Mouse (Mus musculus): ENCODE measurements around the gene Gm20388. TPM values are rescaled to one million over a fixed set of nuclear protein-coding genes. Genes with fewer than 3 reads are reported as not detected.
"Not testable (repeated sequence)": the region's sequence is repeated elsewhere in the genome, so short reads cannot be mapped to it uniquely, and the experiment has no call there.

Gm20388 gene
- total RNA-seq, 1 experiment from 2014 or later = 18.4 TPM

DNA sequence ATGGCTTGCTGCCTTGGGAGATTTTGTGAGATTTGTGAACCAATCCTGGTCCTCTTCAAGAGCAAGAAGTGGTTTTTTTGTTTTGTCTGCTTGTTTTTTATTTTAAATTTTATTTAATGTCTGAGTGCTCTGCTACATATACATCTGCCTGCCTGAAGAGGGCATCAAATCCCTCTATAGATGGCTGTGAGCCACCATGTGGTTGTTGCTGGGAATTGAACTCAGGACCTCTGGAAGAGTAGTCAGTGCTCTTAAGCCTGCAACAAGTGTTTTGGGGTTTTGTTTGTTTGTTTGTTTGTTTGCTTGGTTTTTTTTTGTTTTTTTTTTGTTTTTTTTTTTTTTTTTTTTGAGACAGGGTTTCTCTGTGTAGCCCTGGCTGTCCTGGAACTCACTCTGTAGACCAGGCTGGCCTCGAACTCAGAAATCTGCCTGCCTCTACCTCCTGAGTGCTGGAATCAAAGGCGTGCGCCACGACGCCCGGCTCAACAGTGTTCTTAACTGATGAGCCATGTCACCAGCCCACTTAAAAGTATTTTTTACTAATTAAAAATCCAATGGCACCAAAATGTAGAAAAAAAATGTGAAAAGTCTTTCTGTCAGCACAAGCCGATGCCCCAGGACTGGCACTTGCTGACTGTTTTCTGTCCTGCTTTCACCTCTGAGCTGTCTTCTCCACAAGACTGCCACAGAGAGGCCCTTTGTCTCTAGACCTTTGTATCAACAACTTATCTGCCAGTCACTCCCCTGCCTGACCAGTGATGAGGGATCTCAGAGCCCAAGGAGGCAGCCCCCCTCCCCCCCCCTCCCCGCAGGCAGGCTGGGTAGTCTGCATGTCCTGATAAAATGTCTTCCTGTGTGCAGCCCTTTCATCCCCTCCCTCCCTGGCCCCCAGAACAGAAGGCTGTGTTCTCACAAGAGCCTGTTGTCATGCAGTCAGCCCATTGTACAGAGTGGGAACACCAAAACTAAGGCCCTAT lies 3505.6 kb downstream of the Gm20388 start:
- no peak for ATAC-seq (replicated peaks in 1 of 2; ENCODE audit: insufficient read depth in 1 of 2, low FRiP score in 2 of 2, low TSS enrichment in 1 of 2, low read depth in 1 of 2, poor library complexity in 2 of 2, severe bottlenecking in 2 of 2)

DNA sequence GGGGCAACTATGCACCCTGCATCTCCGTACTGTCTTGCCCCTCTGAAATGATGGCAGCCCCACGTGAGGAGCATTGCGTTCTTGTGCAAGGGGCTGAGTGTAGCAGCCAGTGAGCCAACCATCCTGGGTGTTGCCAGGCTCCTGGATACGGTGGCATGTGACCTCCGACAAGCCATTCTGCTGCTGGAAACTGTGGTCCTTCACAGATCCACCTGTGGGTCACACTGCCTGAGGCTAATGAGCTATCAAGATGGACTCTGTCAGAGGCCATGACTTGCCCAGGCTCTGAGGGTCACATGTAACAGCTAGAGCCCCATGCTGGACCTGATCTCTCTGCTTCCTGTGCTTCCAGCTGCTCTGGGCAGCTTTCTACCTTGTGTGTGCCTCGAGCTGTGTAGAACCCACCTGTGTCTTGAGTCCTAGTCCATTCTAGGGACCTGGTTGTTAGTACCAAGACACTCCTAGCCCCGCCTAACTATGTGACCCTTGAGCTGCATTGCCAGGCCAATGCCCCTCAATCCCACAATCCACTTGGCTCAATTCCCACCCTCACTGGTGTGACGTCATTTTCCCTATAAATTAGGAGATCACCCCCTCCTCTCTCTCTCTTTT lies 3506.4 kb downstream of the Gm20388 start:
- ATAC-seq (replicated peaks in 1 of 2; ENCODE audit: insufficient read depth in 1 of 2, low FRiP score in 2 of 2, low TSS enrichment in 1 of 2, low read depth in 1 of 2, poor library complexity in 2 of 2, severe bottlenecking in 2 of 2) = no peak

DNA sequence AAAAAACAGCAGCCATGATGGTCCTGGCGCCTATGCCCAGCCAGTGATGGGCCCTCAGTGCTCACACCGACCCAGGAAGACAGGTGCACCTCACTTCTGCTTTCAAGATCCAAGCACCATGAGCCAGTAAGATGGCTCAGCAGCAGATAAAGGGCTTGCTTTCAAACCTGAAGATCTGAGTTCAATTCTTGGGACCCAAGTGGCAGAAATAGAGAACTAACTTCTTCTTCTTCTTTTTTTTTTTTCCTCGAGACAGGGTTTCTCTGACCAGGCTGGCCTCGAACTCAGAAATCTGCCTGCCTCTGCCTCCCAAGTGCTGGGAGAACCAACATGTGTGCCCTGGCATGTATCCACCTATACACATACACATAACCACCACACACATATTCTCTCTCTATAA lies 3509.1 kb downstream of the Gm20388 start:
- ATAC-seq (replicated peaks in 1 of 2; ENCODE audit: insufficient read depth in 1 of 2, low FRiP score in 2 of 2, low TSS enrichment in 1 of 2, low read depth in 1 of 2, poor library complexity in 2 of 2, severe bottlenecking in 2 of 2) = no peak

DNA sequence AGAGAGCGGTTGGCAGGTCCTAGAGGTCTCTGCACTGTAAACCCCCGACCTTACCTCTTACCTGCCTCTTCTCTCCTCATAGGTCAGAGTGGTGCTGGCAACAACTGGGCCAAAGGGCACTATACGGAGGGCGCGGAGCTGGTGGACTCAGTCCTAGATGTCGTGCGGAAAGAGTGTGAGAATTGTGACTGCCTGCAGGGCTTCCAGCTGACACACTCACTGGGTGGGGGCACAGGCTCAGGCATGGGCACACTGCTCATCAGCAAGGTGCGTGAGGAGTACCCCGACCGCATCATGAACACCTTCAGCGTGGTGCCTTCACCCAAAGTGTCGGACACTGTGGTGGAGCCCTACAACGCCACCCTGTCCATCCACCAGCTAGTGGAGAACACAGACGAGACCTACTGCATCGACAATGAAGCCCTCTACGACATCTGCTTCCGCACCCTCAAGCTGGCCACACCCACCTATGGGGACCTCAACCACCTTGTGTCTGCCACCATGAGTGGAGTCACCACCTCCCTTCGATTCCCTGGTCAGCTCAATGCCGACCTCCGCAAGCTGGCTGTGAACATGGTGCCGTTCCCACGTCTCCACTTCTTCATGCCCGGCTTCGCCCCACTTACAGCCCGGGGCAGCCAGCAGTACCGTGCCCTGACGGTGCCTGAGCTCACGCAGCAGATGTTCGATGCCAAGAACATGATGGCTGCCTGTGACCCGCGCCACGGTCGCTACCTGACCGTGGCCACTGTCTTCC lies 3510.1 kb downstream of the Gm20388 start:
- no peak for ATAC-seq (replicated peaks in 1 of 2; ENCODE audit: insufficient read depth in 1 of 2, low FRiP score in 2 of 2, low TSS enrichment in 1 of 2, low read depth in 1 of 2, poor library complexity in 2 of 2, severe bottlenecking in 2 of 2)

DNA sequence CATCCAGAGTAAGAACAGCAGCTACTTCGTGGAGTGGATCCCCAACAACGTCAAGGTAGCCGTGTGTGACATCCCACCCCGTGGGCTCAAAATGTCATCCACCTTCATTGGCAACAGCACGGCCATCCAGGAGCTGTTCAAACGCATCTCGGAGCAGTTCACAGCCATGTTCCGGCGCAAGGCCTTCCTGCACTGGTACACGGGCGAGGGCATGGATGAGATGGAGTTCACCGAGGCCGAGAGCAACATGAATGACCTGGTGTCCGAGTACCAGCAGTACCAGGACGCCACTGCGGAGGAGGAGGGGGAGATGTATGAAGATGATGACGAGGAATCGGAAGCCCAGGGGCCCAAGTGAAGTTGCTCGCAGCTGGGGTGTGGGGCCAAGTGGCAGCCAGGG lies 3510.7 kb downstream of the Gm20388 start:
- no peak for ATAC-seq (replicated peaks in 1 of 2; ENCODE audit: insufficient read depth in 1 of 2, low FRiP score in 2 of 2, low TSS enrichment in 1 of 2, low read depth in 1 of 2, poor library complexity in 2 of 2, severe bottlenecking in 2 of 2)

DNA sequence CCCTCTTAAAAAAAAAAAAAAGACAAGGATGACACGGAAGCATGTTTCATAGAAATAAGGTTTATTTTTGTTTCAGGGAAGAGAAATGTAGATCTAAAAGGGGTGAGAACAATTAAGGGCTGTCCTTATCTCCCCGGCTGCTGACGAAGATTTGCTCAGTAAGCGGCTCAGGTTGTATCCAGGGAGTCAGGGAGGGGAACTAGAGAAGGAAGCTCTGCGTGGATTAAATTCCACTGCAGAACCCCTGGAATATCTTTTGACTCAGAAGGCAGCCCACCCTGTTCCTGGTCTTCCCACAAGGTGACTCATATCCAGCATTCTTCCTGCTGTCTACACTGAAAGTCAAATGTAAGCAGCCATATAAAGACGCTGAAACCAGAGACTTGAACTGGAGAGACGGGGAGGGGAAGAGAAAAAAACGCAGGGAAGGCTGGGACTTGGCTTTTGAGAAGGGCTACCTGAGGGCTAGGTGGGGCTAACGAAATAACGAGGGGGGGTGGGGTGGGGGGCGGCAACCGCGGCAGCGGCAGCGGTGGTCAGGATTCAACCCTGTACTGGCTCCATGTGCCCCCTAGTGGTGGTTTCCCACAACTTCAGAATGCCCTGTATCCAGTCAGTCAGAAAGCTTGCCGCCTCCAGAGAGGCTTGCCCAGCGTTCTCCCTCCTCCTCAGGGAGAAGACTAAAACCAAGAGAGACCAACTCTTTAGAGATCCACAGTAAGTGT lies 3511.6 kb downstream of the Gm20388 start:
- ATAC-seq (replicated peaks in 1 of 2; ENCODE audit: insufficient read depth in 1 of 2, low FRiP score in 2 of 2, low TSS enrichment in 1 of 2, low read depth in 1 of 2, poor library complexity in 2 of 2, severe bottlenecking in 2 of 2) = peak in 1 of 2 experiments; percentile 67; a peak in 1 of 4 replicates

DNA sequence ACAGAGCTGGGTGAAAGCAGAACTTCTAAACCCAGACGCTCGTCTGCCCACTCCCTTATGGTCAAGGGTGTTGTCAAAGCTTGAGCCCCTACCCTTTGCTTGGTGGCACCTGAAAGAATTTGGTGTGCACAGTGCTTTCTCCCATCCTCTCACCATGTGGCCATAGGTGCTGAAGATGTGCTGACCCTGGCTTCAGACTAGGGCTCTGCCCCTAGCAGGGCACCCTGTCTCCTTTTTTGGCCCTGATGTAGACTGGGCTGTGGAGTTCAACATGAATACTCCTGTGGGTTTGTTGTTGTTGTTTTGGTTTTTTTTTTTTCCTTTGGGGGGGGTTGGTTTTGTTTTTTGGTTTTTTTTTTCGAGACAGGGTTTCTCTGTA lies 3512.1 kb downstream of the Gm20388 start:
- ATAC-seq (replicated peaks in 1 of 2; ENCODE audit: insufficient read depth in 1 of 2, low FRiP score in 2 of 2, low TSS enrichment in 1 of 2, low read depth in 1 of 2, poor library complexity in 2 of 2, severe bottlenecking in 2 of 2) = no peak

DNA sequence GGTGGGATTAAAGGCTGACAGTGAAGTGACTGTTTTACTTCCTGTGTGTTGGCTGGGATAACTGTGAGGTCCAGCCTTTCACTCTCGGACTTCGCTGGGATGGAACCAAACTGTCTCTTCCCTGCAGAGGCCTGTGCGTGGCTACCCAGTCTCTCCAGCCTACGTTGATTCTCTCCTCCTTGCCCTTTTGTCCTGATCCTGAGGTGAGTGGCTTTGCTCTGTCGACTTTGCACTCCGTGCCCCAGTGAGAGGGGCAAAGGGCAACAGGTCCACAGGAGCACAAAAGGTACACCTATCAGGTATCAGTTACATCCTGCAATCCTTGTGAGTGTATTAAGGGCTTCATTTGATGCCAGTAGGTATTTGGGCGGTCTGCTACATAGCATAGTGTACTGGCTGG lies 3512.8 kb downstream of the Gm20388 start, which contains the start of gene Def8:
Def8 (plus strand) TSS at position 87 of the 400 bp plus-strand sequence.
- no peak for ATAC-seq (replicated peaks in 1 of 2; ENCODE audit: insufficient read depth in 1 of 2, low FRiP score in 2 of 2, low TSS enrichment in 1 of 2, low read depth in 1 of 2, poor library complexity in 2 of 2, severe bottlenecking in 2 of 2)

DNA sequence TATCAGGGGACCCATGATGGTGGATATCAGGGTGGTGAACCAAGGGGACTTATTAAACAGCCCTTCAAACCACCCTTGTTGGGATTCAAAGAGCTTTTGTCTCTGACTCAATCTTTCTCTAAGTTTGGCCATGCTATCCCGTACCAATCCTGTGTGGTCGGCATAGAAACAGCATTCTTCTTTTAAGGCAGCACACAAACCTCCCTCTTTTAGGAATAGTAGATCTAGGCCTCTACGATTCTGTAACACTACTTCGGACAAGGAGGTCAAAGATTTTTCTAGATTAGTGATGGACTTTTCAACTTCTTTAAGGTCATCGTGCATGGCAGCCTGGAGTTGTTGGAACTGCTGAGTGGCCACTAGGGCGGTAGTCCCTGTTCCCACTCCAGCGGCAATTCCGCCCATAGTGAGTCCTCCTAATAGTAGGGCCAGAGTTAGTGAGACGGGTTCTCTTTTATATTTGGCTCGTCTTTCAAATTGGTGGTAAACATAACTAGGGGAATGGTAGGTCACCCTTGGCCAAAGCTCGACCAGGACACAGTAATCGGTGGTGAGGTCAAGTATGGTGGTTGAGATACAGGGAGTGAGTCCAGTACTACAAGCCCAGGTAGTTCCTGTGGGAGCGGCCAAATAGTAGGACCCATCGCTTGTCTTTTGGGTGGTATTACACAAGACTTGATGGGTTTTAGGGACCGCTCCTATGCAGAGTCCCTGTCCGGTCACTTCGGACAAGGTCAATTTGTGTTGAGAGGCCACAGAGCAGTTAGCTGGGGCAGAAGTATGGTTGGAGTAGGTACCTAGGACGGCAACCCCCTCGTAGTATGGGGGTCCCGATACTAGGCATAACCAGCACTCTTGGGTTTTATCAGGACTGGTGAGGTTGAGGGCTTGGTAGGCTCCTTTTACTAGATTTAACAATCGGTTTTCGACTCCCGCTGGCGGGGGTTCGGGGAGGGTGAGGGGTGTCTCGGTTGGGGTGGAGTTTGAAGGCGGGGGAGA lies 3516.2 kb downstream of the Gm20388 start:
- ATAC-seq (replicated peaks in 1 of 2; ENCODE audit: insufficient read depth in 1 of 2, low FRiP score in 2 of 2, low TSS enrichment in 1 of 2, low read depth in 1 of 2, poor library complexity in 2 of 2, severe bottlenecking in 2 of 2) = no peak

DNA sequence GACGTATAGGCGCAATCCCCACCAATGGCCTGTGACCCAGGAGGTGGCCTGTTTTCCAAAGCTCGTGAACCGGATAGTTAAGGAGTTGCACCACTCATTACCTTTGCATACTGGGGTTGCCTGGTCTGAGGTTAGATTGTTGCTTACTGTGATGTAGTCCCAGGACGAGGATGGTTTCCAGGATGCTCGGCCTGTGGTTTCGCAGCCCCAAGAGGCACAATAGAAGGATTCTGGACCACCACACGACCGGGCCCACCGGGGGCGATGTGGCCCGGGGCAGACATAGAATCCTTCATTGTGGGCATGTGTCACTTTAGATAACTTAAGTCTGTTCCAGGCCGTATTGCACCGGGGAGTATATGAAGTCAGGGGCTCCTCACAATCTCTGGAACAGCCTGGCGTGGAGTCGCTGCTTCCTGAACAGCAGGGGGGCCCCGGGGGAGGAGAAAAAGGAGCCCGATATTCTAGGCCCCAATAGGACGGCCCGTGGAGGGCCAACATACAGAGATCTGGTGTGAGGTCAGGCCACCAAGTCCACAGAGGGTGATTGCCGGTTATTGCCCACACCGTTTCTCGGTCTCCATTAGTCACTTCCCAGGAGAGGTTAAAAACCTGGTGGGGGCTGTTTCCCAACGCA lies 3517.1 kb downstream of the Gm20388 start:
- ATAC-seq (replicated peaks in 1 of 2; ENCODE audit: insufficient read depth in 1 of 2, low FRiP score in 2 of 2, low TSS enrichment in 1 of 2, low read depth in 1 of 2, poor library complexity in 2 of 2, severe bottlenecking in 2 of 2) = no peak

DNA sequence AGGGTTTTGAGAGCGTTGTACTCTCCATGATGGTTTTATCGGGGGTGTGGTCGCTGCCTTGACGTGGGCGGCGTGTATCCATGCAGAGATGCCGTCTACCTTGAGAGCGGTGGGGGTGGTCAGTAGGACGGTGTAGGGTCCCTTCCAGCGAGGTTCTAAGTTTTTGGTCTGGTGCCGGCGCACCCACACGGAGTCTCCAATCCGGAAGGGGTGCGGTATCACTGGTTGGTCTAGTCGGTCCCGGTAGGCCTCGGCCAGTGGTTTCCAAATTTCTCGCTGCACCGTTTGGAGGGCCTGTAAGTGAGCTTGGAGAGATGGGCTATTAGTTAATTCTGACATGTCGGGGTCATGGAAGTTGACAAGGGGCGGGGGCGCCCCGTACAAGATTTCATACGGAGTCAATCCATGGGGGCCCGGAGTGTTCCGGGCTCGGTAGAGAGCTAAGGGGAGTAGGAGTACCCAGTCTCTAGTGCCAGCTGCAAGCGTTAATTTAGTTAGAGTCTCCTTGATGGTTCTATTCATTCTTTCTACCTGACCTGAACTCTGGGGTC lies 3517.8 kb downstream of the Gm20388 start:
- no peak for ATAC-seq (replicated peaks in 1 of 2; ENCODE audit: insufficient read depth in 1 of 2, low FRiP score in 2 of 2, low TSS enrichment in 1 of 2, low read depth in 1 of 2, poor library complexity in 2 of 2, severe bottlenecking in 2 of 2)

DNA sequence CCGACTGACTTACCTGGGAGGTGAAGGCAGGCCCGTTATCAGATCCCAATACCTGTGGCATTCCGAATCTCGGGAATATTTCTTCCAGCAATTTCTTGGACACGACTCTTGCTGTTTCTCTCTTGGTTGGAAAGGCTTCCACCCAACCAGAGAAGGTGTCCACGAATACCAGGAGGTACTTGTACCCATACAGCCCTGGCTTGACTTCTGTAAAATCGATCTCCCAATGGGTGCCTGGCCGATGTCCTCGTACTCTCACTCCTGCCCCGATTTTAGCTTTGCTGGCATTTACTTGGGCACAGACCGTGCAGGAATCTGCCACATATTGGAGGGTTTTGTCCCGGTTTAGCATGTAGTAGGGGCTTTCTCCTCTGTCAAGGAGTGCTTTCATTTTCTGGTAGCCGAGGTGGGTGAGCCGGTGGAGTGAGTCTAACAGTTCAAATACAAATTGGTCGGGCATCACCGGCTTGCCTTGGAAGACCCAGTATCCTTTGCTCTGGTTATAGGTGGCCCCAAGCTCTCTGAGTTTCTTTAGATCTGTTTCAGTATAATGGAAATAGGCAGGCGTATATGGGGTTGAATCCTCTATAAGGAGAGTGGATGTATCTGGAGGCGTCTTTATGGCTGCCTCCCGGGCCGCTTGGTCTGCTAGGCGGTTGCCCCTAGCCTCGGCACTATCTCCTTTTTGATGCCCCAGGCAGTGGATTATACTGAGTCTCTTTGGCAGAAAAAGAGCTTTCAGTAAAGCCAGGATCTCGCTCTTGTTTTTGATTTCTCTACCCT lies 3518.5 kb downstream of the Gm20388 start:
- ATAC-seq (replicated peaks in 1 of 2; ENCODE audit: insufficient read depth in 1 of 2, low FRiP score in 2 of 2, low TSS enrichment in 1 of 2, low read depth in 1 of 2, poor library complexity in 2 of 2, severe bottlenecking in 2 of 2) = no peak

DNA sequence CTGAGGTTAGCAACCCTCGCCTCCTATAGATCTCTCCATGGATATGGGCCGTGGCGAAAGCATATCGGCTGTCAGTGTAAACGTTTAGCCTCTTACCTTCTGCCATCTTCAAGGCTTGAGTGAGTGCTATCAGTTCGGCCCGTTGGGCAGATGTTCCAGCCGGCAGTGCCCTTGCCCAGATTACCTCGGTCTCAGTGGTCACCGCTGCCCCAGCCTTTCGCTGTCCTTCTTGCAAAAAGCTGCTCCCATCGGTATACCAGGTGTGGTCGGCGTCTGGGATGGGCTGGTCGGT lies 3519.0 kb downstream of the Gm20388 start:
- ATAC-seq (replicated peaks in 1 of 2; ENCODE audit: insufficient read depth in 1 of 2, low FRiP score in 2 of 2, low TSS enrichment in 1 of 2, low read depth in 1 of 2, poor library complexity in 2 of 2, severe bottlenecking in 2 of 2) = not testable (repeated sequence)

DNA sequence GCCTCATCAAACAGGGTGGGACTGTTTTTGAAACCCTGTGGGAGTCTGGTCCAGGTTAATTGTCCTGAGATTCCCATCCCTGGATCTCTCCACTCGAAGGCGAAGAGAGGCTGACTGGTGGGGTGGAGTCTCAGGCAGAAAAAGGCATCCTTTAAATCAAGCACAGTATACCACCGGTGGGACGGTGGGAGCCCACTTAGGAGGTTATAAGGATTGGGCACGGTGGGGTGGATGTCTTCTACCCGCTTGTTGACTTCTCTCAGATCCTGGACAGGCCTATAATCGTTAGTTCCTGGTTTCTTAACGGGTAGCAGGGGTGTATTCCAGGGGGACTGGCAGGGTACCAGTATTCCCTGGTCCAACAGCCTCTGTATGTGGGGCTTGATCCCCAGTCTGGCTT lies 3520.3 kb downstream of the Gm20388 start:
- not testable (repeated sequence) for ATAC-seq (replicated peaks in 1 of 2; ENCODE audit: insufficient read depth in 1 of 2, low FRiP score in 2 of 2, low TSS enrichment in 1 of 2, low read depth in 1 of 2, poor library complexity in 2 of 2, severe bottlenecking in 2 of 2)
